Mouse (Mus musculus): Measurements from ENCODE around the gene Apex1.
"Not testable (repeated sequence)": the region's sequence is repeated elsewhere in the genome, so short reads cannot be mapped to it uniquely, and the experiment has no call there.

DNA sequence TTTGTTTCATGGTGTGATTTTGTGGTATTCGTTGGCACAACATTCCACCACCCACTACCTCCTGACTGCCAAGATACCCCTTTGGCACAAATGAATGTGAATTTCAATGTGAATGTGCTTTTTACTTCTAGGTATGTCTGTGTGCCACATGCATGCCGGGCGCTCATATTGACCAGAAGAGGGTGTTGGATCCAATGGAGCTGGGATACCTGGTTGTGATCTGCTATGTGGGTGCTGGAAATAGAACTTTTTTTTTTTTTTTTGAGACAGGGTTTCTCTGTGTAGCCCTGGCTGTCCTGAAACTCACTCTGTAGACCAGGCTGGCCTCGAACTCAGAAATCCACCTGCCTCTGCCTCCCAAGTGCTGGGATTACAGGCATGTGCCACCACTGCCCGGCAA lies 48.3 kb downstream of the Apex1 start:
- TF ChIP-seq CTCF (IDR thresholded peaks at IDR 0.05; ENCODE audit: extremely low read depth, insufficient read length, insufficient replicate concordance, low read depth, low read length); POLR2A (IDR thresholded peaks at IDR 0.05; ENCODE audit: low read depth, low read length): not testable (repeated sequence)
